Mouse (Mus musculus): ENCODE data around the gene Ankrd10.
A peak's percentile ranks its signal among the peaks of the same experiment; 100 is the strongest.
"Not testable (repeated sequence)": the region's sequence is repeated elsewhere in the genome, so short reads cannot be mapped to it uniquely, and the experiment has no call there.

The Ankrd10 gene

DNA sequence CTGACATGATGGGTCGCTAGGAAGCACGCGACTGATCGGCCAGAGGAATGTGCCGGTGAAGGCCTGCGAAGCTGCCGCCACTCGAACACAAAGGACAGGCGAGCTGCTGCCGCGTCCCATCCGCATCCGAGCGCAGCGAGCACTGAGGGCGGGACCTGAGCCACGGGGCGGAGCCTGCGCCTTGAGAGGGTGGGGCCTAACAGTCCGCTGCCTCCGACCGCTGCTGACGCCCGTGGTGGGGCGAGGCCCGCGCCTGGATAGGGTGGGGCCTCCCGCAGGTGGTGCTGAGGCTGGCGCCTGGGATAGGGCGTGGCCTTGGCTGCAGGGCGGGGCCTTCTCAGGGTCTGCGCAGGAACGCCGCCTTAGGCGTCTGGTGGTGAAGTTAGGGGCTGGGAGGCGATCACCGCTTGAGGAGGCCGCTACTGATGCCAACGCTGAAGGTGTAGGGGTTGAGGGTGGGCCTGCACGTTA is at the start of gene Ankrd10:
Gene Ankrd10, minus strand, starts transcription at position 147 of the 471 bp plus-strand sequence.
- DNase-seq (ENCODE audit: low spot score in 2 of 2): peak; percentile 92 to 96

DNA sequence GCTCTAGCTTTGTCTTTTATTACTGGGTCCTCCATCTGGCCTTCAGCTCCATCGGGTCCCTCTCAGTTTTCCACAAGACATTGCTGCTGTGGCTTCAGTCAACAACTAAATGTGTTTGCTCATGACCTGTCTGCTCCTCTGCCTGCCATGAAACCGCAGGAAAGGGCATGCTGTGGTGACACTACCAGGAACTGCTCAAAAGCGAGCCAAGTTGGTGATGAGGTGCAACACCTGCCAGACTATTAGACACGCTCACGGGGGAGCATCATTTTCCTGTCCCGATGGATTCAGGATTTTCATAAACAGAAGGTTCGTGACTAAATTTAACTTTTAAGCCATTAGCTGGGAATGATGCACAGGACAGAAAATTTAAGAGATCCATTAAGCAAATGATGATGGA is 49.0 kb upstream of the Ankrd10 start:
- no peak for DNase-seq (ENCODE audit: low spot score in 2 of 2)

DNA sequence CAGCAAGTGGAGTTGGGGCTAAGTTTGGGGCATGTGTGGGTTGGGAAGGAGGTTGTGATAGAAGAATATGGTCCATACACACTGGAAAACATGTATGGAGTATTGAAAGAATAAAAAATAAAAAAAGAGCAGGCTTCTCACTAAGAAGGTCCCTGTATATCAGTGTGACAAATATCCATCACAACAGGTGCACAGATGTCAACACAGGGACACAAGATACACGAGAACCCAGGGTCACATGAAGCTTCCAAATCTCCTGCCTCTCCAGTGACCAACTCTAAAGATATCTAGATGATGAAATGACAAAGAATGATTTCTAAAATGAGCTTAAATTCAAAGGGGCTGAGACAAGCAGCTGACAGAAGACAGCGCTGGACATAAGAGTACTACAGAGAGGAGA is 32.8 kb upstream of the Ankrd10 start:
- no peak for DNase-seq (ENCODE audit: low spot score in 2 of 2)

DNA sequence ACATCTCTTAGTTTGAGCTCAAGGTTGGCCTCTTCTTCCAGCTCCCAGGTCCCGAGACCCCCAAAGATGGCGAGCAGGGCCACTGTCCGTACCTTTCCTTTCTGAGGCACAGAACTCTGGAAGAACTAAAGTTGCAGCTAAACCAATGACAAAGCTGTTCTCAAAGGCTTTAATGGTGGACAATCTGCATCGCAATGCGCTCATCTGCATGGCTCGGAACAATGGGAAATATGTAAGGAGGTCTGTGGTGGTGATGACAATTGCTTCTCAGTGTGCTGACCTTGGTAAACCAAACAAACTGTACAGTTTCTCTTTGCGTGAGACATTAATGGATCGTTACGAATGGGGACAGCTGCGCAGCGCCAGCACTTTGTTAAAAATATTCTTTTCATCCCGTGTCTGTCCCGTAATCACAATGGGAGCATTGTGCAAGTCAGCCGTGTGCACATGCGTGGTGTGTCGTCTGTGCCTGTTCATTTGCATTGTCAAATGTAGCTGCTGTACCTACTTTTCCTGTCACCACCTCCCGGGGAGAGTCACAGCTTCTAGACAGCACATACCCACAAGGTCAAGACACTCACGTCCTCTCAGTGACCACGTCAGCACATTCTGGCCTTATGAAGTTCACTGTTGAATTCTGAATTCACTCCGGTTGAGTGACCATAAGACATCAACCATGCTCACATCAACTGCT is 30.6 kb upstream of the Ankrd10 start:
- not testable (repeated sequence) for DNase-seq (ENCODE audit: low spot score in 2 of 2)

DNA sequence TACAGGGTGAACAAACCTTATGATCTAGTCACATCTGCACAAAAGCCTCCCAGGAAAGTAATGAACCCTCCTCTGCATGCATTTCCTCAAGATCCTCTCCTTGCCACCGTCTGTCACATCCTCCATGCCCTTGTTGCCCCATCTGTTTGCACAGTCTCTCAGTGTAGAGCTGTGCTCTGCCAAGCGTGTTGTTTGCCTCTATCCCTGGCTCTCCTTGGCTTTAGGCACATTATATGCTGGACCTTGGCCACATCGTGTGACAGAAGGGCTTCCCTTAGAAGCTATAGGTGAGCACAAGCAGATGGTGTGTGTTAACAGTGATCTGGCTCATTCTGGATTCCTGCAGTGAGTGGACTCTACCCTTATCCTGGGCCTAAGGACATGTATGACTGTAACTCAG is 26.4 kb upstream of the Ankrd10 start:
- no peak for DNase-seq (ENCODE audit: low spot score in 2 of 2)

DNA sequence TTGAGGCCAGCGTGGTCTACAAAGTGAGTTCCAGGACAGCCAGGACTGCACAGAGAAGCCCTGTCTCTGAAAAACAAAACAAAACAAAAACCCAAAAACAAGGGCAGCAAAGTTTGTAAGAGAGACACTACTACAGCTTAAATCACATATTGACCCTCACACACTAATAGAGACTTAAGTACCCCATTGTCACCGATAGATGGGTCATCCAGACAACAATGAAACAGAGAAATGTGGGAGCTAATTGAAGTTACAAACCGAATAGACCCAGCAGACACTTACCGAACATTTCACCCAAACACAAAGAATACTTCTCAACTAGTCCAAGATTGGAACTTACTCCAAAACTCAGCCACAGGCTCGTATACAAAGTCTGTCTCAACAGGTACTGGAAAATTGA is 14.5 kb upstream of the Ankrd10 start:
- no peak for DNase-seq (ENCODE audit: low spot score in 2 of 2)

DNA sequence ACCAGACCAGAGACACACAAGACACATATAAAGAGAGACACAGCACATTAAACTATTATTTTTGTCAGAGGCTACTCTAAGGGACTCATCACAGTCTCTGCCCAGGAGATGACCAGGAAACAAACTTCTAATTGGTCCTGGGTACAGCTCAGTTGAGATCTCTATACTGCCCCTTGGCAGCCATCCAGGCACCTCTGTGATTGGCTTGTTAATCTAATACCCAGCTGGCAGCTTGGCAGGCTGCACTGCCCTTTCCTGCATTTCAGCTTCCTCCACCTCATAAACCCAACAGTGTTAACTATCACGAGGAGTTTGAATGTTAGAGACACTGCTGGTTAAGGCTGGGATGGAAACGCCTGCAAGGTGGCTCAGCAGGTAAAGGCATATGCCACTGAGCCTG is 7.6 kb upstream of the Ankrd10 start:
- no peak for DNase-seq (ENCODE audit: low spot score in 2 of 2)

DNA sequence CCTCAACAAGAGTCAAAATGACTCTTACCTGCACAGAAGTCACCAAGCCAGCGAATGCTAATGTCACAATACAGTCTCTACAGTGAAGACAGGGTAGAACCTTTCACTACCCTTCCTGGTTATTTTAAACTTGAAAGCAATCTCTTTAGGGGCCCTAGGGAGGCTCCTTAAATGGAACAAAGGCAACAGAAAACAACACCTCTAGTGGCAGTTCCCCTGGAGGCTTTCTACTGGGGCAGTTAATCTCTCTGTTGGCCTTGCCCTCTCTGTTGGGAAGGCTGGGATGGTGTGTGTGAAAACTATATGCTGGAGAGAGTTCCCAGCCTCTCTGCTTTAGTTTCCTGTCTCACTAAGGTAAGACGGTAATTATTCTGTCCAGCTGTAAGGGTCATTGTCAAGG is 5.0 kb upstream of the Ankrd10 start:
- DNase-seq (ENCODE audit: low spot score in 2 of 2): no peak

DNA sequence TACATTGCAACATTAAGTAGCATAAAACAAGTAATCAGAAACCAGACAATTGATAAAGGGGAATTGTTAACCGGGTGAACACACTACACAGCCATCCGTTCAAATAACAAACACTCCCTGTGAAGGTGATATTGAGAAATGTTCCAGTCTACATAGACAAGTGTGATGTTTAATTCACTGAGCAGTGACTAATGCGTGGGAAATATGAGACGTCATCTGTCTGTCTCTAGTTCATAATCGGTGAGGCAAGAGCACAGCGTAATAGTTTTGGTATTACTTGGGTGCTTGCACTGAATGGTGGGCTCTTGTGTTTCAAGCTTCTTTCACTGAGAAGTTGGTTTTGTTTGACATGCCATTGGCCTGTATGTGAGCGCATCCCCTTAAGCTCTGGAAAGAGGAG is 2.0 kb upstream of the Ankrd10 start:
- DNase-seq (ENCODE audit: low spot score in 2 of 2): no peak

DNA sequence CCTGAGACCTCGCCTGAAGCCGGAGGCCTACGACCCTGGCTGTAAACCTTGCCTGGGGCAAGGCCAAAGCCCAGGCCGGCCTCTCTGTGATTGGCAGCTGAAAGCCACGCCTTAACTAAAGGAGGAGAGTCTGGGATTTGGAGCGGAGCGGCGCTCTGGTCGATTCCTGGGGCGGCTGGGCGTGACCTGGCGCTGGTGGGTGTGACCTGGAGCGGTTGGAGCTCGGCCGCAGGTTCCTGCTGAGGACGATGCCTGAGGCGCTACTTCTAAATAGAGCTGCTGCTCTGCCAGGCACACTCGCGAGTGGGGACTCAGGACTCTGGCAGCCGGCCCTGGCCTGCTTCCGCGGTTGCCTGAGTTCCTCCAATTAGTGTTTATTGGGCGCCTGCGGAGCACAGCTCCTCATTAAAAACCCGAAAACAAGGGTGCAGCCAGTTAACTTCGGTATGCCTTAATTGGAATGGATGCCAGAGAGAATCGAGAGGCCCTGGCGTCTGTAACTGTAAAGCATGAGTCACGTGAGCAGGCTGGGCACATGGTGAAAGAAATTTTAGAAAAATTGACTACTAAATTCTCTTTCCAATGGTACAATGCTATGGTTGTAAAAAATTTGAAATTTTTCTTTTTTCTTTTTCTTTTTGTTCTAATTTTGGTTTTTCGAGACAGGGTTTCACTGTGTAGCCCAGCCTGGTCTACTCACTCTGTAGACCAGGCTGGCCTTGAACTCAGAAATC is 934 bp upstream of the Ankrd10 start:
- DNase-seq (ENCODE audit: low spot score in 2 of 2): peak; percentile 63 to 81

DNA sequence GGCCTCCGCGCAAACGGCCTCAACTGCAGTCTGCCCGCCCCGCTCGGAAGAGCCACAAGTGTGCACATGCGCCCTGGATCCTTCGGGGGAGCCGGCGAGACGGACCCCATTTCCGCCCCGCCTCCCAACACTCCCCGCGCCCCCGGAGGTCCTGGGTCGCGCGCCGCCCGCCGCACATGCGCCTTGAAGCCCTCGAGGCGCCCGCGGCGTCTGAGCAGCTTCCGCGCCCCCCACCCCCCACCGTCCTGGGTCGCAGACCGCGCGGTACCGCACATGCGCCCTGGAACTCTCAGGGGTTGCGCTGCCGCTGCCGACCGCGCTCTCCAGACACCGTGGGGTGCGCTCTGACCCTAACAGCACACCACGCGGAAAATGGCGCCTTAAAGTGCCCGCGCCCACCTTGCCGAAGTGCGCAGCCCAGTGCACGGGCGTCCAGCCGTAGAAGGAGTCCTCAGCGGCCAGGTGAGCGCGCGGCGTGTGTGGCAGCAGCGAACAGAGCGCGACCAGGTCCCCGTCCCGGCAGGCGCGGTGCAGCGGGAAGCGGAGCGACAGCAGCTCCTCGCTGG is 462 bp downstream of the Ankrd10 start:
- DNase-seq (ENCODE audit: low spot score in 2 of 2): peak; percentile 65 to 81

DNA sequence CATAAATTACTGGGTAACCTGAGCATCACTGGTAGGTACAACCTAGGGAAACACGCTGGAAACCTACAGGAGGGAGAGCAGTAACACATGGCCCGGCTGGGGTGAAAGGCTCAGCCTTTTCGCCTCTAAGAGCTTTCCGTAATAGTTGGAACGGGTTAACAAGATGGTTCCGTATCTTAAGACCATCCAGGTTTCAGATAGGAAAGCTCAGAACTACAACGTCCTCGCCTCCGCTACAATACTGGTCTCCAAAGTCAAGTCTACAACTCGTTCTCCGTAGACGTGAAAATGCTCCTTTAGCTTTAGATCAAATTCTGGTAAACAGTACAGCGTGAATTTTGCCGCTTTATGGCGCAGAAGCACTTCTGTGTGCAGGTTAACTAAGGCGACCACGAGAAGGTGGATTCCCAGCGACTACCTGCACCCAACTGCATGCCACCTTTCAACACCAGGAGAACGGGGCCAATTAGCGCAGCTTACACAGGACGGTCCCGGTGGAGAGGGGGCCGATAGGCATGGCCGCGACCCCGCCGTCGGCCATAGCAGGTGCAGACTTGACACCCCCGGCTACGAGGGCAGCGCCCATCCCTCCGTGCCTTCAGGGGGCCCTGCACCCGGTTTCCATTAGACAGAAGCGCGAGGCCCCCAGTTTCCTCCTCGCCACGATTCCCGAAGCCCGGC is 1.1 kb downstream of the Ankrd10 start:
- DNase-seq (ENCODE audit: low spot score in 2 of 2): peak in 1 of 2 experiments; percentile 17

DNA sequence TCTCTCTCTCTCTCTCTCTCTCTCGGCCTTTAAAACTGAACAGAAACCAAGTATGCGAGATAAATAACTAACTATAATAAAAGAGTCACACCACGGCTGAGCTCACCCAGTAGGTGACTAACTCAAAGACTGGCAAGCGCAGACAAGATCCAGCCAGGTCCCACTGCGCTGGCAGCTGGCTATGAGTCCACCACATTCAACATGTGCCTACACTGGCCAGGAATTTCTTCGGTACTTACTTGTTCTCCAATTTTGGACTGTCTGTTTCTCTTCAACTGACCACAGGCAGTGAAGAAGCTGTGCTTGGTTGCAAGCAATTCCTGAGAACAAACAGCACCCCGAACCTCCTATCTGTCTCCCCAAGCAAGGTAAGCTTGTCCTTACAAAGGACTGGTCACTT is 2.1 kb downstream of the Ankrd10 start:
- no peak for DNase-seq (ENCODE audit: low spot score in 2 of 2)

DNA sequence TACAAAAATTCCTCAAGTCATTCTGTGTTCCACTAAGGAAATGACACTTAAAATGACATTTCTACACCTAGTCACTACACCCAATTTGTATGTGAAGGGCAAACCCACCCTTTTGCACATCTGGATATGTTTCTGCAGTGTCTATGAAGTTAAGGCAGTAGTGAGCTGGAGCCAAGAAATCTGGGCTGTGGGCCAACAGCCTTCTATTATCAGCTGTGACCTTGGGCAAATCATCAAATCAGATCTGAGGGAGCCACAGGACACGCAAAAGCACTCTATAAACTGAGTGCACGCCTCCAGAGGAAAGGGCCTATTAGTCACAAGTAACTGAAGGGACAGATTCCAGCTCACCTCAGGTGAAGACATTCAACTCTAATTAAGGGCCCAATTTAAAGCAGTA is 3.2 kb downstream of the Ankrd10 start:
- no peak for DNase-seq (ENCODE audit: low spot score in 2 of 2)

DNA sequence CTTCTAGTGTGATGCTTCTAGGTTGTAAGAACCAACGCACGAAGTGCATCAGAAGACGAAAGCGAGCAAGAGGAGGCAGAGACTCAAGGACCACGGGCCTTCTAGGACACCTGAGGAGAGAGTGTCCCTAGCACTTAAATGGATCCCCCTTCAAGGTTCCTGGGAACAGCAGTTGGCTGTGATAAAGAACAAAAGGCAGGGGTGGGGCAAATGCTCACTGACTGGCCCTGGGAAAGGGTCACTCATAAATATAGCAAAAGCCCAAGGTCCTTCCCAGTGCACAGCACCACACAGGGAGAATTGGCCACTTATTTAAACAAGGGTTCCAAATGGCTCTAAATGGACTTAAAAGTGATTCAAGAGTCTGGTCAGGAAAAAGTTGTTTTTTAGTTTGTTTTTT is 6.4 kb downstream of the Ankrd10 start:
- no peak for DNase-seq (ENCODE audit: low spot score in 2 of 2)

DNA sequence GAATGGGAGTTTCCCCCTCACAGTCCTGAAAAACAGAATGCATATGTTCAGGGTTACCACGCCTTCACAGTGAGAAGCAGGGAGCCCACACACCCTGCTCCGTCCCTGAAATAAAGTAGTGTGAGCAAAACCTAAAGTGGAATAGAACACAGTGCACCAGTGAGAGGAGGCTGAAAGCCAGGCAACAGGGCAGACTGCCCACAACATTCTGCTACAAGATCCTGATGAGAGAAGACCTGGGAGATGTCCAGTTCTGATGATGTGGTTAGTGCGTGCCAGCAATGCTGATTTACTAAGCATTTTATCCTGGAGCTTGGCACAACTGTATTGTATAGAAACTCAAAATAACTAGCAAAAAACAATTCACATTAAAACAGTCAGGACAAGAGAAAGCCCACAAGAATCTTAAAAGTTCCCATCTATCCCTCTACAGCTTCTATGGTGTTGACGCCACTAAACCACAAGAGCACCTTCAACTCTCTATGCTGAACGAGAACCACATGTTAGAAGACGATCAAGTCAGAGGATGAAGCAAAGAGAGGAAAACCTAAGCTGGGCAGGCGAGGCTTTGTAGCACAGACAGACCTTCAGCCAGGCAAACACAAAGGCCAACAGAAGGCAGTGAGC is 6.9 kb downstream of the Ankrd10 start:
- DNase-seq (ENCODE audit: low spot score in 2 of 2): peak; percentile 31 to 75

DNA sequence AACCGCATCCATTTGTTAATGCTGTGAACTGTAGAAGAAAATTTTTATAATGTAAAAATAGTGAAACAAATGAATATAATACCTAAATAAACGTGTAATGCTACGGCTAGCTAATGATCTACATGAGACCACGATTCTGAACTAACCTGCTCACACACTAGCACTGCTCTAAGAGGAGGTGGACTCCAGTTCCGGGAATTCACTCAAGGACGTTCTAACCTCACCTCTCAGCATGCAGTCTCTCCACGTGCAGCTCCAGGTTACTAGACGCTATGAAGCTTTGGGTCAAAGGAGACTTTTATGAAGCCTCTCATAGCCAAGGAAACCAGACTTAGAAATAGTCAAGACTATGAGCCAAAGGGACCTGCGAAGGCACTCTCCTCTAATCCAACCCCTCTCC is 7.8 kb downstream of the Ankrd10 start:
- DNase-seq (ENCODE audit: low spot score in 2 of 2): no peak

DNA sequence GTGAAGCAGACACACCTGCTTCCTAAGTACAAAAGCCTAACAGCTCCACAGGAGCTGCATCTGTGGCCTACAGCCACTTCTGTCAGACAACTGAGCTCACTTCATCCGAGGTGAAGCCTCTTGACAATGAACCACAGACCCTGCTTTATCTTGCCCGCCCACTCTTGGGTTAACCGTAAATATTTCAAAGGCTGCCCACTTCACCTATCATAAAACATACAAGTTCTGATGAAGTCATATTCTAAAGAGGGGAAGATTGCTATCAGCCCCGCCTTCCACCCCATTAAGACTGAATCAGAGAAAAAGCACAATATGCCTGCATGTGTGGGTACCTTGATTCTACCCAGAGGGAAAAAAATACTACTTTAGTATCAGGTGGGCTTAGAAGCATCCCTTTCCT is 10.5 kb downstream of the Ankrd10 start:
- DNase-seq (ENCODE audit: low spot score in 2 of 2): no peak

DNA sequence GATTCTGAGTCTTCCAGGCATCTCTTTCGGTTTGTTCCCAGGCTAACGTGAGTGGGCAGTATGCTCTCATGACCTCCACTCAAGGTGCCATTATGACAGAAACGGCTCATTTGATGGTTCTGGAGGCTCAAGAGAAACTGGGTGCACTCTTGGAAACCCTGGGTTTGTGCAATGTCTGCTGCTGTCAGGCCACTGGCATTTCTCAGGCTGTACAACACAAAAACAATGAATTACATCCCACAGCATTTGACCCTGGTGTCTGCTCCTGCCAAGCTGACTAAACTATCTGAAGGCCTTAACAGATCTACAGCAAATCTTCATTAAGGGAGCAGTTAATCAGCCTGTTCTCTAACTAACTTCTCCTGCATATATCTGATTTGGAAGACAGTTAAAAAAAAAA is 16.5 kb downstream of the Ankrd10 start:
- DNase-seq (ENCODE audit: low spot score in 2 of 2): no peak

DNA sequence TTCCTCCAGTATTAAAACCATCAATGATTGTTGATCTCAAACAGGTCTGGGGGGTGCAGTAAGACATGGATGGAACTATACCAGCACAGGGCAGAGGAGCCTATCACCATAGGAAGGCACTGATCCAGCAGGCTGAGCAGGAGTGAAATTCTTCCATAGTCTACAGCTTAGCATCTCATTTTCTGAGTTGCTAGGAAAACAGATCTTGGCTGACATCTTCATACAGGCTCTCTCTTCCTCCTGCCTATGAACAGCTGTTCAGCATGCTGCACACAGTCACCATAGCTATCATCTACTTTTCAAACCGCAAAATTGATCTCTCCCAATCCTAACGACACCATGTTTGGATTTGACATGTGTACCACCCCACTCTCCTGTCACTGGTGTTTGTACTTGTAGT is 17.5 kb downstream of the Ankrd10 start:
- DNase-seq (ENCODE audit: low spot score in 2 of 2): no peak

DNA sequence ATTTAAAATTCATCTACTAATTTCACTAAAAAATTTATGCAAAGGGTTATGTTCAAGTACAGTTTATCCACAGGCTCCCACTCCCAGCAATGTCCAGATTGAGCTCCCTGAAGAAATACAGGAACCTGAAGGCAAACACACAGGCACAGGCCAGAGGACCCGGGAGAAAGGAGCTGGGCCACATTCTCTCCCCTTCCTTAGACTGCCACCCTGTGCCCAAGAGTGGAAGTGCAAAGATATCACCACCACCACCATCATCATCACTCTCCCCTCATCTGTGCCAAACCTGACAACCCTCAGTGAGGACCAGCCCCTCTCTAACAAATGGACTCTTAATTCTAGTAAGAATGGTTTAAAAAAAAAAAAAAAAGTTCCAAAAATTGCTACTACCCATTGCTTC is 19.3 kb downstream of the Ankrd10 start:
- DNase-seq (ENCODE audit: low spot score in 2 of 2): peak in 1 of 2 experiments; percentile 44
